Mouse (Mus musculus) frontal cortex, postnatal 25 days (tissue): ENCODE data around the gene BC061237.
"Not testable (repeated sequence)": the region's sequence is repeated elsewhere in the genome, so short reads cannot be mapped to it uniquely, and the experiment has no call there.

Source experiments
- DNase-seq, 2 experiments: peaks; one replicate each; pipeline ENCODE4 v3.0.0; 2022; ENCODE audit warnings: low spot score in 2 of 2

Gene BC061237

GRCm38 (mm10) chr14:44492163-44492562, at the start of gene BC061237:
TSS of gene BC061237 (plus strand) at chr14:44492463.
- DNase-seq = not testable (repeated sequence)

GRCm38 (mm10) chr14:44517976-44518375, 25.7 kb downstream of the BC061237 start, which contains the start of gene Gm17093:
TSS of gene Gm17093 (plus strand) at chr14:44518276.
- not testable (repeated sequence) for DNase-seq

GRCm38 (mm10) chr14:44547961-44548360, 55.7 kb downstream of the BC061237 start:
- DNase-seq = not testable (repeated sequence)
